Mouse (Mus musculus): Measurements from ENCODE around the gene Med18.
A peak's percentile ranks its signal among the peaks of the same experiment; 100 is the strongest.

DNA sequence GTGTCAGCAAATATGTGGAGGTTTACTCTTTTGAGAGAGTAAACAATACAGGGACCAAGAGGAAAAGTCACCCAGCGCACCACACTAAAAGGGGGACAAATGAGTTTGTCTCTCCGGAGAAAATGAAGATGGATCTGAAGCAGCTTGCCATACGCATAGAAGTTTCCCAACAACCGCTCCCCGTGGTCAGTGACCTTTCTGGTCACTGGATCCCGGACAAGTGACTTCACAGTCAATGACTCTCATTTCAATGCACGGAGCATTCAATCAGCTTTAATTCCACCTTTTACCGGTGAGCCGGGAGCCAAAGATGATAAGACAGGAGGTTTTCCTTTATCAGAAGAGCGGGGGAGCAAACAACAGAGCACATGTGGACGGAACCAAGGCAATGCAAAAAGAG lies 25.9 kb downstream of the Med18 start:
- TF ChIP-seq MXI1 (IDR thresholded peaks at IDR 0.05; ENCODE audit: low read depth, low read length) (peak; percentile 56; the same call in 1 of the 2 replicates), GABPA (IDR thresholded peaks at IDR 0.05; ENCODE audit: low read depth, low read length) (no peak), ELF1 (IDR thresholded peaks at IDR 0.05; ENCODE audit: low read depth, low read length) (no peak), GATA1 (IDR thresholded peaks at IDR 0.05; ENCODE audit: low read depth, low read length) (peak; percentile 24; the same call in 1 of the 2 replicates), JUND (IDR thresholded peaks at IDR 0.05; ENCODE audit: low read depth, low read length) (no peak), TCF12 (IDR thresholded peaks at IDR 0.05; ENCODE audit: low read depth, low read length) (no peak), RAD21 (IDR thresholded peaks at IDR 0.05; ENCODE audit: low read depth, low read length) (no peak), MAZ (IDR thresholded peaks at IDR 0.05; ENCODE audit: low read depth, low read length) (no peak)
